Comparison of ENCODE assay signal across 9 mouse cellular contexts in the genomic region with DNA sequence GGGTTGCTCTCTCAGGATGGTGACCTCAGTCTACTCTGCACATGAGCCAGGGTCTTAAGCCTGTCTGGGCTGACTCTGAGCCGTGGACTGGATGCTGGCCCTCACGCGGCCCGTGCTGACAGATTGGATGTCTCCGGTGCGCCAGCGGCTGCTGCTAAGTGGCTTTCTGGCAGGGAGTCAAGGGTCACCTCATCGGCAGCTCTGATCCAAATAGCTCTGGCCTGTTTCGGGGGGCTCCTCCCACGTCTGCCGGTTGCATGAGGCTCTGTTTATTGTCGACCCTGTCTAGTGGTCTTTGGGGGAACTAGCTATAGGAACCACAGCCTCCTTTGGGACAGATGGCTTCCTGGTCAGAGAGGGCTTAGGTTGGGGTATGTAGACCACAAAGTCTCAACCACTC. TPM values are rescaled to one million over a fixed set of nuclear protein-coding genes. Genes with fewer than 3 reads are reported as not detected.
DNase-seq lines count a peak whose midpoint lies in the region; ATAC-seq lines count a peak whose summit lies in the region.
"Had no signal": no experiment of that assay in that cellular context is flagged by ENCODE, and none has a peak within 500 bp of the region (broad histone marks: within the 10 kb centered on the region; RNA-seq: fewer than 3 reads in every experiment).

No protein-coding gene starts in this region.

- peak; percentile 20 for DNase-seq in neural tube, embryonic 10.5 days (ENCODE audit: extremely low spot score, low spot score)
- peak; percentile 59 to 78 for DNase-seq in gastrocnemius, postnatal 4 days (ENCODE audit: low spot score in 2 of 2)
- DNase-seq in limb, embryonic 11.5 days (ENCODE audit: low spot score), result peak; percentile 69
- peak; percentile 67 to 75 for DNase-seq in urinary bladder, postnatal 4 days (ENCODE audit: low spot score in 2 of 2)
- DNase-seq in midbrain, embryonic 10.5 days (ENCODE audit: low spot score), result no peak
- no peak for DNase-seq in left cerebral cortex, adult 11 months (ENCODE audit: low spot score)
- DNase-seq in thymus, postnatal 36 days, result no peak

- 76% methylated on average over 12 of the region's 12 CpGs for WGBS in neural tube, embryonic 15.5 days
- whole genome bisulfite sequencing in limb, embryonic 11.5 days, result 13% methylated on average over 12 of the region's 12 CpGs
- 78% methylated on average over 12 of the region's 12 CpGs for WGBS in midbrain, embryonic 10.5 days

- H3K27me3 ChIP-seq in neural tube, embryonic 15.5 days (replicated peaks), result no peaks in the 10 kb centered on the region
- no peaks in the 10 kb centered on the region for H3K27me3 ChIP-seq in limb, embryonic 11.5 days (ENCODE audit: control insufficient read depth, insufficient read depth, low read length)
- no peaks in the 10 kb centered on the region for H3K27me3 ChIP-seq in midbrain, embryonic 10.5 days (ENCODE audit: low read depth, poor library complexity, severe bottlenecking)
- H3K27me3 ChIP-seq: neural tube, embryonic 13.5 days had no signal

- H3K4me2 ChIP-seq in neural tube, embryonic 15.5 days, result no peak overlapping the region
- no peak overlapping the region for H3K4me2 ChIP-seq in limb, embryonic 11.5 days (ENCODE audit: low read depth, severe bottlenecking)
- H3K4me2 ChIP-seq: neural tube, embryonic 13.5 days had no signal

- H3K9ac ChIP-seq in neural tube, embryonic 15.5 days (replicated peaks), result no peak overlapping the region
- H3K9ac ChIP-seq in limb, embryonic 11.5 days (ENCODE audit: low read length), result no peak overlapping the region
- H3K9ac ChIP-seq: neural tube, embryonic 13.5 days had no signal

- peaks cover 6% of the 10 kb centered on the region; the same call in 1 of the 2 replicates for H3K4me1 ChIP-seq in neural tube, embryonic 15.5 days
- H3K4me1 ChIP-seq in limb, embryonic 11.5 days (ENCODE audit: control insufficient read depth, insufficient read depth, low read length), result peaks cover 25% of the 10 kb centered on the region
- peaks cover 9% of the 10 kb centered on the region for H3K4me1 ChIP-seq in midbrain, embryonic 10.5 days

- no peak overlapping the region for H3K27ac ChIP-seq in neural tube, embryonic 15.5 days (replicated peaks)
- H3K27ac ChIP-seq in limb, embryonic 11.5 days (replicated peaks; ENCODE audit: low read depth, low read length), result no peak overlapping the region
- H3K27ac ChIP-seq in midbrain, embryonic 10.5 days (replicated peaks), result no peak overlapping the region
- H3K27ac ChIP-seq: neural tube, embryonic 13.5 days had no signal

- H3K36me3 ChIP-seq in neural tube, embryonic 15.5 days, result no peaks in the 10 kb centered on the region
- H3K36me3 ChIP-seq in limb, embryonic 11.5 days (ENCODE audit: control insufficient read depth, insufficient read depth, low read length), result no peaks in the 10 kb centered on the region
- H3K36me3 ChIP-seq in midbrain, embryonic 10.5 days, result no peaks in the 10 kb centered on the region
- H3K36me3 ChIP-seq: neural tube, embryonic 13.5 days had no signal

- no peaks in the 10 kb centered on the region for H3K9me3 ChIP-seq in neural tube, embryonic 15.5 days (replicated peaks)
- no peaks in the 10 kb centered on the region for H3K9me3 ChIP-seq in limb, embryonic 11.5 days (ENCODE audit: control insufficient read depth, low read length)
- H3K9me3 ChIP-seq in midbrain, embryonic 10.5 days (replicated peaks), result peaks cover 16% of the 10 kb centered on the region

- no peak overlapping the region for H3K4me3 ChIP-seq in neural tube, embryonic 15.5 days (replicated peaks)
- H3K4me3 ChIP-seq in limb, embryonic 11.5 days (ENCODE audit: low read depth, low read length), result no peak overlapping the region
- H3K4me3 ChIP-seq in midbrain, embryonic 10.5 days, result no peak overlapping the region
- H3K4me3 ChIP-seq: neural tube, embryonic 13.5 days had no signal

- ATAC-seq in neural tube, embryonic 15.5 days (ENCODE audit: low FRiP score), result no peak
- ATAC-seq in limb, embryonic 11.5 days (ENCODE audit: insufficient number of reproducible peaks, low FRiP score, low TSS enrichment, low read depth), result 0 out of 2 replicates have a peak, but pooled peaks have one; percentile 24

RNA-seq across cellular contexts. Expression of gene Eln, which starts 41.1 kb away (rescaled TPM):
- 25.8 and 51.6 TPM in 2 replicates for polyA plus RNA-seq in neural tube, embryonic 15.5 days (2015; fragmentation: Nextera tagmentation; extraction: Ambion mirVana)
- 100 to 1,000 TPM; 334 to 400 TPM for total RNA-seq in gastrocnemius, postnatal 4 days (2021)
- 3.8 and 4.2 TPM in 2 replicates for polyA plus RNA-seq in limb, embryonic 11.5 days (2014; fragmentation: Nextera tagmentation; extraction: Ambion mirVana)
- 0.88 and 2.0 TPM in 2 replicates for polyA plus RNA-seq in midbrain, embryonic 10.5 days (2016; fragmentation: Nextera tagmentation; extraction: Ambion mirVana)

Comparison
In these comparisons a context has a peak if more than half of its experiments do, and no peak if none do; other contexts are left out.
1. DNase-seq: peak in neural tube, embryonic 10.5 days (single experiment), gastrocnemius, postnatal 4 days (2 of 2), limb, embryonic 11.5 days (single experiment) and urinary bladder, postnatal 4 days (2 of 2); none in midbrain, embryonic 10.5 days (single experiment), left cerebral cortex, adult 11 months (single experiment) and thymus, postnatal 36 days (0 of 2).